Mouse (Mus musculus) layer of hippocampus, adult 9-11 months (tissue): Measurements from ENCODE around the gene Gm3286.
"Not testable (repeated sequence)": the region's sequence is repeated elsewhere in the genome, so short reads cannot be mapped to it uniquely, and the experiment has no call there.

Experiments
- DNase-seq: peaks from one replicate; pipeline ENCODE4 v3.0.0; 2022

Gene Gm3286

GRCm38 (mm10) chr5:95510458-95510857, at the start of gene Gm3286:
TSS of gene Gm3286 (plus strand) at chr5:95510758.
- not testable (repeated sequence) for DNase-seq
